ENCODE assay signal across 8 mouse cellular contexts in the genomic region with DNA sequence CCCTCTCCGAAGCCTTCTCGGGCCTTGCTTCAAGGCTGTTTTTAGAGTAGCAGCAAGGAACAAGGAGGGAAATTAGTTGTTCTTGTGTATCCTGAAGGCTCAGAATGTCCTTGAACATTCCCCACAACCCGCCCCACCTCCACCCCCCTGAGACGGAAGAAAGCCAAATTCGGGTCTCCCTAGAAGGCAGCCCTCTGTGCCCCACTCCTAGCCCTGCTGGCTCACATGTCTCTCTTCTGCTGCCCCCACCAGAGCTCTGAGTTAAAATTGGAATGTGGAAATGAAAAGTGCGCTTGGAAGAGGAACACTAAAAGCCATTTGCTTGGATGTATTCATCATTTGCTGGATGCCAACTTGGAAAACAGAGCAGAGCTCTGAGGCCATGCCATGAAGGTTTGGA. TPM values are rescaled to one million over a fixed set of nuclear protein-coding genes. Genes with fewer than 3 reads are reported as not detected.
A peak's percentile ranks its signal among the peaks of the same experiment; 100 is the strongest.
DNase-seq lines count a peak whose midpoint lies in the region; ATAC-seq and TF ChIP-seq lines count a peak whose summit lies in the region.

No protein-coding gene starts in this region.

- peak overlapping the region; percentile 12 for H3K27ac ChIP-seq in heart, adult 2 months
- peak overlapping the region; percentile 46; the same call in 1 of the 2 replicates for H3K27ac ChIP-seq in intestine, postnatal 0 days (ENCODE audit: low read depth, low read length)
- no peak overlapping the region for H3K27ac ChIP-seq in liver, embryonic 11.5 days (ENCODE audit: low read depth, low read length)

- no peaks in the 10 kb centered on the region for H3K79me2 ChIP-seq in heart, adult 2 months (replicated peaks; ENCODE audit: control insufficient read depth, insufficient read depth, low read length)

- H3K36me3 ChIP-seq in heart, adult 2 months (ENCODE audit: control insufficient read depth, insufficient read depth, low read length), result no peaks in the 10 kb centered on the region
- H3K36me3 ChIP-seq in intestine, postnatal 0 days (ENCODE audit: control insufficient read depth, insufficient read depth), result no peaks in the 10 kb centered on the region
- no peaks in the 10 kb centered on the region for H3K36me3 ChIP-seq in liver, embryonic 11.5 days (ENCODE audit: control insufficient read depth, insufficient read depth, low read length)

- no peak overlapping the region for H3K4me3 ChIP-seq in heart, adult 2 months
- no peak overlapping the region for H3K4me3 ChIP-seq in intestine, postnatal 0 days (ENCODE audit: low read depth, low read length)
- no peak overlapping the region for H3K4me3 ChIP-seq in liver, embryonic 11.5 days (ENCODE audit: low read depth, low read length)

- H3K9me3 ChIP-seq in intestine, postnatal 0 days (ENCODE audit: control insufficient read depth), result no peaks in the 10 kb centered on the region
- no peaks in the 10 kb centered on the region for H3K9me3 ChIP-seq in liver, embryonic 11.5 days (ENCODE audit: control insufficient read depth, low read length)

- no peak overlapping the region for H3K4me2 ChIP-seq in intestine, postnatal 0 days (replicated peaks; ENCODE audit: low read depth)
- H3K4me2 ChIP-seq in liver, embryonic 11.5 days, result no peak overlapping the region

- peak in 1 of 2 experiments; percentile 2 for DNase-seq in heart, adult 2 months
- no peak for DNase-seq in heart, postnatal 4 days
- DNase-seq in ovary, postnatal 36 days (ENCODE audit: low spot score), result peak; percentile 20
- DNase-seq in ovary, postnatal 10 days (ENCODE audit: low spot score), result no peak
- DNase-seq in testis, postnatal 10 days (ENCODE audit: low spot score), result peak; percentile 43
- no peak for DNase-seq in liver, embryonic 11.5 days (ENCODE audit: low spot score)
- no peak for DNase-seq in cerebellum, adult 11-12 months

- H3K4me1 ChIP-seq in heart, adult 2 months (ENCODE audit: control insufficient read depth, insufficient read depth, low read length), result no peaks in the 10 kb centered on the region
- H3K4me1 ChIP-seq in intestine, postnatal 0 days (replicated peaks; ENCODE audit: control insufficient read depth, insufficient read depth, low read length), result no peaks in the 10 kb centered on the region
- no peaks in the 10 kb centered on the region for H3K4me1 ChIP-seq in liver, embryonic 11.5 days (replicated peaks; ENCODE audit: control insufficient read depth, insufficient read depth, low read length)

- intact Hi-C loops in heart, adult 2 months (cut with DNase I), result no loop called here

- H3K9ac ChIP-seq in heart, adult 2 months (ENCODE audit: low read depth, low read length), result no peak overlapping the region
- no peak overlapping the region for H3K9ac ChIP-seq in intestine, postnatal 0 days (ENCODE audit: low read depth, low read length)
- H3K9ac ChIP-seq in liver, embryonic 11.5 days (ENCODE audit: low read depth, low read length), result no peak overlapping the region

- ATAC-seq in intestine, postnatal 0 days, result no peak
- no peak for ATAC-seq in liver, embryonic 11.5 days (replicated peaks; ENCODE audit: low FRiP score)

- H3K27me3 ChIP-seq in heart, adult 2 months (ENCODE audit: control insufficient read depth, insufficient read depth, low read length), result no peaks in the 10 kb centered on the region
- no peaks in the 10 kb centered on the region for H3K27me3 ChIP-seq in intestine, postnatal 0 days (replicated peaks; ENCODE audit: control insufficient read depth, insufficient read depth, low read length)
- H3K27me3 ChIP-seq in liver, embryonic 11.5 days (replicated peaks; ENCODE audit: control insufficient read depth, insufficient read depth, low read length), result no peaks in the 10 kb centered on the region

- WGBS in heart, adult 2 months, result 30% methylated on average over 6 of the region's 6 CpGs
- 31% methylated on average over 6 of the region's 6 CpGs for WGBS in intestine, postnatal 0 days
- WGBS in liver, embryonic 11.5 days, result 42% methylated on average over 6 of the region's 6 CpGs

- TF ChIP-seq POLR2A in heart, adult 2 months (IDR thresholded peaks at IDR 0.05; ENCODE audit: insufficient read depth, low read depth, low read length), result no peak

- no peak for TF ChIP-seq CTCF in heart, adult 2 months (IDR thresholded peaks at IDR 0.05)
- TF ChIP-seq CTCF in intestine, postnatal 0 days (IDR thresholded peaks at IDR 0.05; ENCODE audit: low read depth), result no peak

- no peak for TF ChIP-seq EP300 in heart, adult 2 months (IDR thresholded peaks at IDR 0.05; ENCODE audit: insufficient read depth, low read depth, low read length)

RNA-seq across cellular contexts. Expression of a gene that starts 46.7 kb away (rescaled TPM):
- 10 to 100 TPM; 20.9 to 21.9 TPM for total RNA-seq in heart, adult 2 months (2021)
- polyA plus RNA-seq in heart, adult 2 months (2012; rRNA removed), result 15.0 and 19.3 TPM in 2 replicates
- 10 to 100 TPM; 45.7 to 49.2 TPM for total RNA-seq in heart, postnatal 4 days (2021)
- 230 and 233 TPM in 2 replicates for polyA plus RNA-seq in intestine, postnatal 0 days (2015; fragmentation: Nextera tagmentation; extraction: Ambion mirVana)
- polyA plus RNA-seq in liver, embryonic 11.5 days (2014; fragmentation: Nextera tagmentation; extraction: Ambion mirVana), result 150 and 158 TPM in 2 replicates

RNA-seq across cellular contexts. Expression of a gene that starts 59.7 kb away (rescaled TPM):
- total RNA-seq in heart, adult 2 months (2021), result not detected
- polyA plus RNA-seq in heart, adult 2 months (2012; rRNA removed), result not detected in 2 replicates
- total RNA-seq in heart, postnatal 4 days (2021), result not detected
- not detected in 2 replicates for polyA plus RNA-seq in intestine, postnatal 0 days (2015; fragmentation: Nextera tagmentation; extraction: Ambion mirVana)
- polyA plus RNA-seq in liver, embryonic 11.5 days (2014; fragmentation: Nextera tagmentation; extraction: Ambion mirVana), result not detected in 2 replicates

Comparison
In these comparisons a context has a peak if more than half of its experiments do, and no peak if none do; other contexts are left out.
1. DNase-seq: peak in ovary, postnatal 36 days (single experiment) and testis, postnatal 10 days (single experiment); none in heart, postnatal 4 days (single experiment), ovary, postnatal 10 days (single experiment), liver, embryonic 11.5 days (single experiment) and cerebellum, adult 11-12 months (single experiment).